Mouse (Mus musculus) left cerebral cortex, adult 8-10 months (tissue): ENCODE measurements around the gene Rabggtb. TPM values are rescaled to one million over a fixed set of nuclear protein-coding genes. Genes with fewer than 3 reads are reported as not detected.

ENCODE experiments used
- DNase-seq, 2 experiments: peaks; one replicate each; pipeline ENCODE4 v3.0.0; 2022; ENCODE audit warnings: low spot score in 2 of 2
- total RNA-seq, 4 experiments: library from RNA; stranded (reverse); gene quantifications; 2 replicates each; pipeline ENCODE4 v1.2.4; 2022

Rabggtb gene
- total RNA-seq, 4 experiments from 2014 or later, result 59.9 to 69.8 (median 64.9) TPM

GRCm38 (mm10) chr3:153921147-153921910 lies 8.5 kb upstream of the Rabggtb start:
- no peak for DNase-seq

DNA sequence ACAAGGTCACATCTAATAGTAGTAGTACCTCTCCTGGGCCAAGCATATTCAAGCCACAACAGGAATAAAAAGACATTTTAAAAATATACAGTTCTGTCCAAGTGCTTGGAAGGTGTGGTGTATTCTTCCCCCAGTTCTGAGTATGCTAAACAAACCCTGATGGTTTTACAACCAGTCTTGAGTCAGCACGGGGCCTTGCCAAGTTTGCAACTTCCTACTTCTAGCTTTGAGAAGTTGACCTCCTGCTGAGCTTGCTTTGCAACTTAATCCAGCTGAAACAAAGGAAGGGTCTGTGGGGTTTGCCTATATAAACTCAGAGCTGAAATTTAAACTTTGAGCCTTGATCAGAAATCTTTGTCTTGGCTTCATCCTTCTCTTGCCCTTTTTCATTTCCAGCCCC lies 4.4 kb upstream of the Rabggtb start:
- no peak for DNase-seq

- DNase-seq, result no peak
Observed at GRCm38 (mm10) chr3:153913510-153914243, 868 bp upstream of the Rabggtb start.

- no peak for DNase-seq
Observed at GRCm38 (mm10) chr3:153911882-153912440, 848 bp downstream of the Rabggtb start.

DNA sequence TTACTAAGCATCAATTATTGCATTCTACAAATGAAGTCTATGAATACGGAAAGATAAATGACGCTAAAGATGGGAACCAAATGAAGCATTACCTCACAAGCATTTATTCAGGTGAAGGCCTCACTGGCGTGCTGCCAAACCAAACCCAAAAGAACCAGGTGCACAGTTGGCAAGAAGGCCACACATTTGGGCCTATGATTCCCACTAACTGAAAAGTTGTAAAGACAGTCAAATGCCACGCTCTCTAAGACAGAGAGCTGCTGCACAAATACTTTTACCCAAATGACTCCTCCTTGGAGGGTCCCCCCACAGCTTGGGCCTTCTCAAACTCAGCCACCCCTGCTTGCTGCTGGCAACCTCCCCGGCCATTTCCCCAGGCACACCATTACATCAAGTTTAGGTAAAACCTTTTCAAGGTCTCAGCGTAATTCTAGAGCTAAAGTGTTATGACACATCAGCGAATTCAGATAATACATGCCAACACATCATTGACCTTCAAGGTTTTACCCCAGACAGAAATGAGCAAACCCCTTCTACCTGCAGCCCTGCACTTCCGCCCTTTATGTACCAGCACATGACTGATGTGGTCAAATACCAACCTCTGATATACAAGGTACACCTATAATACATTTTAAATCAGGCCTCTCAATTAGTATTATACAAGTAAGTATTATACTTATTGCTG lies 1.5 kb downstream of the Rabggtb start:
- no peak for DNase-seq

GRCm38 (mm10) chr3:153910489-153910888 lies 2.3 kb downstream of the Rabggtb start:
- DNase-seq, result no peak

DNA sequence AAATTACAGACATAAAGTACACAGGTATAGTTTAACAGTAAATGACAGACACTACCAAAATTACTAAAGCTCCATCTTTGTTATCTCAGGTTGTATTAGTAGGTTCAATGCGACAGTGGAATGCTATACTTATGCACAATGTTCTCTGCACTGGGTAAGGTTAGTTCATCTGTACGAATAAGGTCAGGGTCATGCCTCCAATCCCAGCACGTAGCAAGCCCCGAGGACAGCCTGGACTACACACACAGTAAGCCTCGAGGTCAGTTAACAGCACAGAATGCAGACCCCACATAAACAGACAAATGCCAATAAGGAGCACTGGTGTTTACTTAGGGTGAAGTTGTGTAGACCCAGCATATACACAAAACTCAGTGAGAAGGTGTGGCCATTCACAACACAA lies 3.9 kb downstream of the Rabggtb start:
- DNase-seq, result no peak

GRCm38 (mm10) chr3:153906136-153906871 lies 6.5 kb downstream of the Rabggtb start, which contains the start of gene Msh4:
Gene Msh4, minus strand, starts transcription at chr3:153906138.
- no peak for DNase-seq

GRCm38 (mm10) chr3:153905251-153906135 lies 7.3 kb downstream of the Rabggtb start:
- DNase-seq, result no peak

GRCm38 (mm10) chr3:153904586-153904985 lies 8.2 kb downstream of the Rabggtb start:
- DNase-seq, result no peak

GRCm38 (mm10) chr3:153902595-153902994 lies 10.2 kb downstream of the Rabggtb start:
- no peak for DNase-seq

- no peak for DNase-seq
Observed at GRCm38 (mm10) chr3:153901904-153902303, 10.9 kb downstream of the Rabggtb start.

DNA sequence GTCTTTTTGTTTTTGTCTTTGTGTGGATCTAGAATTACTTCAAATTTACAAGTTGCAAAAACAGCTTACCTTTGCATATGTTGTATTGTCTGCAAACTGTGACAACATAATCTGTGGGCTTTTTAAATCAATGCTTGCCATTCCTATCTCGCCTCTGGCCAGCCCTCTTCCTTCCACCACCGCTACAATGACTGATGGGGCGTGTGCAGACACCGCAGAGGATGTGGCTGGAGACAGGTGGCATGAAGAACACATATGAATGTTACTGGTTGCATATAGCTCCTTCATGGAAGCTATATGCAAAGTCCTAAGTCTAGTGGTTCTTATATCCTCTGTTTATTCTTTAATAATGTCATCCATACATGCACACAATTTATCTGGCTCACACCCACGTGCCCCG lies 15.6 kb downstream of the Rabggtb start:
- DNase-seq, result no peak

DNA sequence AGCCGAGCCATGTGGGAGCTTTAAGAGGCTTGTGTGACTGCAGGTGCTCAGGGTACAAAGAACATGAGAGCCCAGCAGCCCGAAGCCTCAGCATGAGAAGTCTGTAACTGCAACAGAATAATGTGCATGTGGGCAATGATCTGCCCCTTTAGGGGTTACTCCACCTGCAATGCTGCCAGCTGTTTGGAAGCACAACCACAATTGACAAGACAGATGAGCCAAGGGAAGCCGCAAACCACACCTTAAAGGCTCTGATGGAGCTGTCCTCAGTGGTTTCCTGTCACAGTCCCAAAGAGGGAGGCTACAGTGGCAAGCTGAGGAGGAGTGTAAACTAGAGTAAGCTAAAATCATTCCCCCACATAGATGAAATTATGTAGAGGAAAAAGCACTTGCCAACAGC lies 17.4 kb downstream of the Rabggtb start:
- DNase-seq, result no peak

DNA sequence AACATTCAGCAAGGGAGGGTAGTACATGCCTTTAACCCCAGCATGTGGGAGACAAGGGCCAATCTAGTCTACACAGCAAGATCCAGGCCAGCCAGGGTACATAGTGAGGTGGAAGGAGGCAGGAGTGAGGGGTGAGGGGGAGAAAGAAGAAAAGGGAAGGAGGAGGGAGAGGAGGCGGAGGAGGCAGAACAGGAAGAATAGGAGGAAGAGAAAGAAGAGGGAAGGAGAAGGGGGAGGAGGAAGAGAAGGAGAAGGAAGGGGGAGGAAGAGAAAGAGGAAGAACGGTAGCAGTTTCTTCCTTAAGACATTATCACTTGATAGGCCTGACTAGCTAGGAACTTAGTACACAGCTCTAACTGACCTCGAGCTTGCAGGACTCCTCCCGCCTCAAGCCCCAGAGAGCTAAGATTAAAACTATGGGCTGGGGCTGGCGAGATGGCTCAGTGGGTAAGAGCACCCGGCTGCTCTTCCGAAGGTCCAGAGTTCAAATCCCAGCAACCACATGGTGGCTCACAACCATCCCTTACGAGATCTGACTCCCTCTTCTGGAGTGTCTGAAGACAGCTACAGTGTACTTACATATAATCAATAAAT lies 23.5 kb downstream of the Rabggtb start:
- no peak for DNase-seq

DNA sequence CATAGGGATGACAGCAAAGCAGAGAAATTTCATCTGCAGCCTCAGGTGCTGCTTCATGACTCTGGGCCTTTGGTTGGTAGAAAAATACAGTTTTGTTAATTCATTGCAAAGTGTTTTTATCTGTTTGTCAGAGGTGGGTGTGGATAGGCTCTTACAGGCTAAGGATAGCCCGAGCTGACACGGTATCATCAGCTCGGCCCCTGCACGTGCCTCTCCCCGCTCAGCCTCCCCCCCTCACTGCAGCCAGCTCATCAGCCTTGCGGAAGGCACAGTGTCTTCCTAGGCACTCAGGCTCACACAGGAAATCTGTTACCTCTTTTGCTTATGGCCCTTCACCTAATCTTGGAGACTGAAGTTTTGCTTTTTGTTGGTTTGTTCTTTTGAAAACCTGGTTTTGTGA lies 24.7 kb downstream of the Rabggtb start:
- no peak for DNase-seq

DNA sequence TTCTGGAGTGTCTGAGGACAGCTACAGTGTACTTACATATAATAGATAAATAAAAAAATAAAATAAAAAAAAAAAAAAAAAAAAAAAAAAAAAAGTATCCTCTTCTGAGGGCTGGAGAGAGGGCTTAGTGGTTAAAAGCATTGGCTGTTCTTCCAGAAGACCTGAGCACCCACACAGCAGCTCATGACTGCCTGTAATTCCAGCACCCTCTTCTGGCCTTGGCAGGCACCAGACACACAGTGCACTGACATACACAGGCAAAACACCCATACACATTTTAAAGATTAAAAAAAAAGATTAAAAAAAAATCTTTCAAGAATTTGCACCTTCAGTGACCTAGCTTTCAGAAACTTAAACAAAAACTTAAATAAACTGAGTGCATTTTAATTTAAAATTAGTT lies 26.5 kb downstream of the Rabggtb start:
- DNase-seq, result no peak

DNA sequence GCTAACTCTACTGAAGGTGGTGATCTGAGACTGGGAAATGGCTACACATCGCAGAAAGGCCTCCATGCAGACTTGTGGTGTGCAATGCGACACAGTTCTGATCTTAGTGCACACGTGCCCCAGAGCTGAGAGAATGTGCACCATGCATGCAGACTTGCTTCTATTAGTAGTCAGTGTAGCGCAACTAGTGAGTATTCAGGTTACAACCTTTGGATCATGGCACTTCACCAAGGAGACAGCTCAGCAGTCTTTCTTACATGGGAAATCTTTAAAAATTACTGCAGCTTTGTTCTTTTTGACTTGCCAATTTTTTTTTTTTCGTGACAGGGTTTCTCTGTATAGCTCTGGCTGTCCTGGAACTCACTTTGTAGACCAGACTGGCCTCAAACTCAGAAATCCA lies 41.4 kb downstream of the Rabggtb start:
- DNase-seq, result no peak
